Mouse (Mus musculus) embryonic facial prominence, embryonic 13.5 days (tissue): ENCODE measurements around the gene Tmem79. TPM values are rescaled to one million over a fixed set of nuclear protein-coding genes. Genes with fewer than 3 reads are reported as not detected.
A peak's percentile ranks its signal among the peaks of the same experiment; 100 is the strongest.

Experiments used
- ATAC-seq: fragments of 200-750 bp; cut with Nextera tagmentation; 2 replicates; pipeline ENCODE4 v1.8.0; 2017; ENCODE audit warnings: low read depth; ENCODE audit not compliant: insufficient number of reproducible peaks, insufficient read depth, low FRiP score, low TSS enrichment
- H3K27ac ChIP-seq: fragments of 300-500 bp; sonication (generic); 2 replicates; pipeline ENCODE4 v1.5.1; 2015; ENCODE audit warnings: moderate library complexity, mild to moderate bottlenecking, inconsistent platforms
- H3K27me3 ChIP-seq: fragments of 300-500 bp; sonication (generic); 2 replicates; pipeline ENCODE4 v1.6.1; 2015; ENCODE audit warnings: mild to moderate bottlenecking, inconsistent platforms
- H3K36me3 ChIP-seq: fragments of 300-500 bp; sonication (generic); 2 replicates; pipeline ENCODE4 v1.6.1; 2015; ENCODE audit warnings: mild to moderate bottlenecking, inconsistent platforms
- H3K4me1 ChIP-seq: fragments of 300-500 bp; sonication (generic); 2 replicates; pipeline ENCODE4 v1.6.1; 2015; ENCODE audit warnings: inconsistent platforms
- H3K4me2 ChIP-seq: fragments of 300-500 bp; sonication (generic); 2 replicates; pipeline ENCODE4 v1.6.1; 2015; ENCODE audit warnings: moderate library complexity, mild to moderate bottlenecking, inconsistent platforms
- H3K4me3 ChIP-seq: fragments of 300-500 bp; sonication (generic); 2 replicates; pipeline ENCODE4 v1.5.1; 2015; ENCODE audit warnings: mild to moderate bottlenecking, inconsistent platforms
- H3K9ac ChIP-seq: fragments of 300-500 bp; sonication (generic); 2 replicates; pipeline ENCODE4 v1.6.1; 2015; ENCODE audit warnings: mild to moderate bottlenecking, inconsistent platforms
- H3K9me3 ChIP-seq: fragments of 300-500 bp; sonication (generic); 2 replicates; pipeline ENCODE4 v1.6.1; 2016; ENCODE audit warnings: inconsistent platforms
- WGBS: fragments of 180-500 bp; shearing (Covaris S2); methylation state at CpG from one replicate; pipeline ENCODE4 v1.1.7; 2015; ENCODE audit warnings: mixed read lengths; 5-methylcytosine and 5-hydroxymethylcytosine counted together
- polyA plus RNA-seq: library from polyadenylated mRNA; unstranded; fragments of >200 nt; fragmentation: Nextera tagmentation; extraction: Ambion mirVana; gene quantifications from 2 replicates; pipeline ENCODE4 v1.2.1, GENCODE M21; 2015

Tmem79 gene
- polyA plus RNA-seq, 1 experiment from 2014 or later, result 10.4 TPM

DNA sequence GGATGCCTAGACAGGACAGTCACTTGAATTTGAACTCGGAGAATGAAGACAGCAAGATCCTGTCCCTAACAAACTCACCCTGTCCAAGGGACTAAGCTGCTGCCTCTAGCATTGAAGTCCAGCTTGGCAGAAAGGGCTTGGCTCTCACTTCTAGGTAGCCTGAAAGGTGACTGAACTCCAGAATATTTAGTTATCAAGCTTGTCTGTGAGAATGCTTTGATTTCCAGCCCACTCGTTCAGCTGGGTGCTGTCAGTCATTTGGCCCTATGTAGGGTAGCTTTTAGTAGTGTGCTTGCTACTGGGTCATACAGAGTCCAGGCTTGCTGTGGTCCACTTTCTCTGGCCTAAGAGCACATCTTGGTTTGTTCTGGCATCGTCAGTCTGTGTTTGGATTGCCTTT is 3.1 kb upstream of the Tmem79 start:
- no peak overlapping the region for H3K4me2 ChIP-seq
- no peaks in the 10 kb centered on the region for H3K9me3 ChIP-seq
- ATAC-seq, result no peak
- H3K36me3 ChIP-seq, result peaks cover 31% of the 10 kb centered on the region
- H3K4me3 ChIP-seq, result no peak overlapping the region
- 80% methylated on average over 3 of the region's 3 CpGs for WGBS
- H3K4me1 ChIP-seq, result peaks cover 26% of the 10 kb centered on the region
- no peak overlapping the region for H3K9ac ChIP-seq
- H3K27ac ChIP-seq, result no peak overlapping the region; the same call in 1 of the 2 replicates
- no peaks in the 10 kb centered on the region for H3K27me3 ChIP-seq

- no peaks in the 10 kb centered on the region for H3K9me3 ChIP-seq
- H3K9ac ChIP-seq, result no peak overlapping the region
- ATAC-seq, result no peak
- no peaks in the 10 kb centered on the region for H3K27me3 ChIP-seq
- H3K4me3 ChIP-seq, result no peak overlapping the region
- H3K4me2 ChIP-seq, result no peak overlapping the region
- WGBS, result 92% methylated on average over 7 of the region's 7 CpGs
- H3K27ac ChIP-seq, result no peak overlapping the region
- H3K36me3 ChIP-seq, result peaks cover 24% of the 10 kb centered on the region
- H3K4me1 ChIP-seq, result peaks cover 26% of the 10 kb centered on the region
Measured at GRCm38 (mm10) chr3:88338316-88338715, 2.4 kb upstream of the Tmem79 start.

- Histone ChIP-seq H3K9me3 (no peaks in the 10 kb centered on the region), H3K4me2 (peak overlapping the region; percentile 78), H3K27me3 (no peaks in the 10 kb centered on the region), H3K4me3 (0 out of 2 replicates have a peak overlapping the region, but pooled peaks have one; percentile 7), H3K9ac (peak overlapping the region; percentile 49), H3K27ac (peak overlapping the region; percentile 35; the same call in 1 of the 2 replicates), H3K36me3 (peaks cover 15% of the 10 kb centered on the region), H3K4me1 (peaks cover 26% of the 10 kb centered on the region)
- no peak for ATAC-seq
- 83% methylated on average over 11 of the region's 11 CpGs for WGBS
Measured at GRCm38 (mm10) chr3:88337367-88338020, 1.5 kb upstream of the Tmem79 start.

DNA sequence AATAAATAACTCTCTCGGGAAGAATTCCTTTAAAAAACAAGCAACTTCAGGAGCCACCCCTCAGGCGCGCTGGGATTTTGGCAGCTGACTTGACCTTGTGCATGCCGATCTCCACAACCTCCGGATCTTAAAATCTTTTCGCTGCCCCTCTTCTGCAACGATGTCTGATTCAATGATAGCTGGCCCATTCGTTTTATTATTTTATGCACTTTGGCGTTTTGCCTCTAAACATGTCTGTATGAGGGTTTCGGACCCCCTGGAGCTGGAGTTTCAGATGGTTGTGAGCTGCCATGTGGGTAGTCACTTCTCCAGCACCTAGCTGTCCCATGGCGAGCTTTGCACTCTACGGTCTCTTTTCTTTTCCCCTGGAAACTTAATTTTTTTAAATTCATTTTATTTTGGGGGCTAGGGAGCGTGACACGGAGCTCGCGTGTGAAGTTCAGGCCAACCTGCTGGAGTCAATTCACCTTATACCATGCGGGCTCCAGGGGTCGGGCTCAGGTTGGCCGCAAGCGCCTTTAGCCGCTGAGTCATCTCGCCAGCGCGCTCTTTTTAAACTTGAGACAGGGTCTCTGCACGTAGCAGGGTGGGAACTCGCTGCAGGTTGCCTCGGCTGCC is 403 bp downstream of the Tmem79 start:
- Histone ChIP-seq H3K27me3 (no peaks in the 10 kb centered on the region), H3K4me3 (peak overlapping the region; percentile 76), H3K36me3 (peaks cover under 1% of the 10 kb centered on the region; the same call in 1 of the 2 replicates), H3K9ac (peak overlapping the region; percentile 92), H3K9me3 (no peaks in the 10 kb centered on the region), H3K27ac (peak overlapping the region; percentile 96), H3K4me1 (peaks cover 26% of the 10 kb centered on the region), H3K4me2 (peak overlapping the region; percentile 78)
- ATAC-seq, result peak; percentile 40; the same call in 1 of the 2 replicates
- WGBS, result under 1% methylated on average over 27 of the region's 27 CpGs

DNA sequence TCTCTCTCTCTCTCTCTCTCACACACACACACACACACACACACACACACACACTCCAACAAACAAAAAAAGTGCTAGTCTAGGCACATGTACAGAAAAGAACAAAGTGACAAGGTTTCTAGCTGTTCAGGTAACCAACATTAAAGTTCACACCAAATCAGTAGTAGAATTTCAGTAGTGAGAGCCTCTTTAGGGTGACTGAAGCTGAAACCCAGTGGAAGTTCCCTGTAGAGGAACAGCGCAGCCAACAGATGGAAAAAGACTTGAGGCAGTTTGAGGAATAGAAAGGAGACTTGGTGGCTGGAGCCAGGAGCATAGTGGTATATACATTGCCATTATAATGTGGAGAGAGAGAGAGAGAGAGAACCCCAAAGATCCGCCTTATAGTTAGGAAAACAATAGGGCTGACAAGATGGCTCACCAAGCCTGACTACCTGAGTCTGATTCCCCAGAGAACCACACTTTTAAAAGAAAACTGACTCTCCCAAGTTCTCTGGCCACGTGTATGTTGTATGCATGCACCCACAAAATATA is 979 bp downstream of the Tmem79 start:
- Histone ChIP-seq H3K4me3 (peak overlapping the region; percentile 76), H3K4me2 (peak overlapping the region; percentile 78), H3K36me3 (no peaks in the 10 kb centered on the region), H3K4me1 (peaks cover 26% of the 10 kb centered on the region), H3K9me3 (no peaks in the 10 kb centered on the region), H3K27me3 (no peaks in the 10 kb centered on the region), H3K27ac (peak overlapping the region; percentile 96), H3K9ac (peak overlapping the region; percentile 92)
- ATAC-seq, result no peak
- WGBS, result 30% methylated on average over 3 of the region's 3 CpGs

GRCm38 (mm10) chr3:88334029-88334658 is 1.8 kb downstream of the Tmem79 start:
- WGBS, result 38% methylated on average over 12 of the region's 12 CpGs
- peak overlapping the region; percentile 24 for H3K4me3 ChIP-seq
- H3K27me3 ChIP-seq, result no peaks in the 10 kb centered on the region
- H3K27ac ChIP-seq, result peak overlapping the region; percentile 96; the same call in 1 of the 2 replicates
- peaks cover 26% of the 10 kb centered on the region for H3K4me1 ChIP-seq
- peak overlapping the region; percentile 78 for H3K4me2 ChIP-seq
- no peaks in the 10 kb centered on the region for H3K9me3 ChIP-seq
- H3K36me3 ChIP-seq, result peaks cover 8% of the 10 kb centered on the region
- peak overlapping the region; percentile 92; the same call in 1 of the 2 replicates for H3K9ac ChIP-seq
- ATAC-seq, result no peak

DNA sequence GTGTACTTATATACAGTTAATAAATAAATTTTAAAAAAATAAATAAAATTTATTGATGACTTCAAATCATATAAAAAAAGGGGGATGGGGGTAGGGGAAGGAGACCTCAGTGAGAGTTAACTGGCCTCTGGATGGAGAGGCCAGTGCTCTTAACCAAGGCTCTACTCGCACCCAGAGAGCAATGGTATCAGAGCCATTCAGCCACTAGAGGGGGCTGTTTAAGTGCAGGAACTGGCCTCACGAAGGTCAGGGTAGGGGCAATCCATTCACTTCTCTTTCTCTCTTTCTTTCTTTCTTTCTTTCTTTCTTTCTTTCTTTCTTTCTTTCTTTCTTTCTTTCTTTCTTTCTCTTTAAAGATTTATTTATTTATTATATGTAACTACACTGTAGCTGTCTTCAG is 4.7 kb downstream of the Tmem79 start:
- peaks cover 34% of the 10 kb centered on the region for H3K36me3 ChIP-seq
- H3K9me3 ChIP-seq, result no peaks in the 10 kb centered on the region
- H3K4me3 ChIP-seq, result no peak overlapping the region
- peaks cover 19% of the 10 kb centered on the region for H3K4me1 ChIP-seq
- 25% methylated on average over 2 of the region's 2 CpGs for WGBS
- no peak overlapping the region for H3K27ac ChIP-seq
- no peak overlapping the region for H3K9ac ChIP-seq
- H3K27me3 ChIP-seq, result no peaks in the 10 kb centered on the region
- H3K4me2 ChIP-seq, result no peak overlapping the region
- ATAC-seq, result no peak

DNA sequence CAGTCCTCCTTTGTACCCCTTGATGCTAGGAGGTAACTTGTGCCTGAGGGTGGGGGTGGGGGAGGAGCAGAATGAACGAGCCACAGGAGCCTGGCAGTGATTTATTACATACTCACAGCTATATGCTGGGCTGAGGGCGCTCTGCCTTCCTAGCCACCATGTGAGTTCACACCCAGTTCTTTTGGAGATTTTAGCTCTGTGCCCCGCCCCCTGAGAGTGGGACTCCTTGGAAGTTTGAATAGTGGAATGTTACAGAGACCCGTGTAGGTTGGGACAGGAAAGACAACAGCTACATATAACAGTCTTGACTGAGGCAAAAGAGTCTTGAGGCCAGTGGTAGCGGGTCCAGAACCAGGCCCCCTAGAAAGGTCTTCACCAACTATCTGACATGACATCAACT is 7.0 kb downstream of the Tmem79 start:
- Histone ChIP-seq H3K9ac (no peak overlapping the region), H3K27ac (no peak overlapping the region), H3K4me1 (peaks cover 15% of the 10 kb centered on the region), H3K4me3 (no peak overlapping the region), H3K36me3 (peaks cover 35% of the 10 kb centered on the region), H3K9me3 (no peaks in the 10 kb centered on the region), H3K4me2 (no peak overlapping the region), H3K27me3 (no peaks in the 10 kb centered on the region)
- 78% methylated on average over 5 of the region's 5 CpGs for WGBS
- no peak for ATAC-seq

DNA sequence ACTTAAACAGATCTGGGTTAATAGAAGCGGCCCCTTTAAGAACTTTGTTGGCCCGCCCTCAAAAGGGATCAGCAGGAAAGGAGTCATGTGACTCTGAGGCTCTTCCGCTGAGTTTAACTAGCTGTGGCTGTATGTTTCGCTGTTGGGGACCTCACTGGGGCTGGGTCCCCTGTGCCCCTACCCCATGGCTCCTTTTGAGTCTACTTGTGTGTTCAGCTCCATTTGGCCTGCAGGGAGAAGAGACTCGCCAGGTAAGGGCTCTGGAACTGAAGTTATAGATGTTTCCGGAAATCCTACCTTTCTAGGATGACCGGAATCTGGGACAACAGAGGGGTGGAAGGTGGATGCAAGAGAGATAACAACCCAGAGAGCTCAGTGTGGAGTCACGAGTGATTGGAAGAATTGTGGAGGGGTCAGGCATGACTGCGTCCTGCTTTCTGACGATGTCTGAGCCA is 11.0 kb downstream of the Tmem79 start, which contains the start of gene Glmp:
Gene Glmp (plus strand): TSS at position 73 of the 455 bp plus-strand sequence.
- WGBS, result under 1% methylated on average over 10 of the region's 10 CpGs
- ATAC-seq, result no peak
- 0 out of 2 replicates have a peak within 1 kb of the TSS, but pooled peaks have one; percentile 13 for H3K27ac ChIP-seq

DNA sequence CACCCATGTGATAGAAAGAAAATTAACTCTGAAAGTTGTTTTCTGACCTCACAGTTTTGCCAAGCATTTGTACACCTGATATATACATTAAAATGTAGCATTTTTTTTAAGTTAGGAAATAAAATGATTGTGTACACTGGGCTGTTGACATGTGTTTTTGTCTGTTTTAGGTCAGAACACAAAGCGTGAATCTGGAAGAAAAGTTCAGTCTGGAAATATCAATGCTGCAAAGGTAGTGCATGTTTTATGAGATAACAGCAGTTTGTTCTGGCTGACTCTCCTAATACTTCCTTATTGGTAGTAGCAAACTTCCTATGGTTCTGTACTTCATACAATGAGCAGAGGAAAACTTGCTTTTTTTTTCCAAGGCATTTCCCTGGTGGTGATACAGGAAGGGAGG is 36.8 kb downstream of the Tmem79 start:
- WGBS, result 95% methylated on average over 1 of the region's 1 CpGs
- Histone ChIP-seq H3K27ac (no peak overlapping the region), H3K9me3 (no peaks in the 10 kb centered on the region), H3K27me3 (no peaks in the 10 kb centered on the region), H3K4me1 (peaks cover 15% of the 10 kb centered on the region), H3K9ac (no peak overlapping the region), H3K36me3 (peaks cover 49% of the 10 kb centered on the region), H3K4me2 (0 out of 2 replicates have a peak overlapping the region, but pooled peaks have one; percentile 89), H3K4me3 (no peak overlapping the region)
- ATAC-seq, result no peak

More for the DNA sequence above, 11.0 kb downstream of the Tmem79 start, which contains the start of gene Glmp:
- H3K4me1 ChIP-seq, result peaks cover 15% of the 10 kb centered on the region
- H3K9ac ChIP-seq, result peak within 1 kb of the TSS; percentile 79
- H3K27me3 ChIP-seq, result no peaks in the 10 kb centered on the region
- peak within 1 kb of the TSS; percentile 79 for H3K4me2 ChIP-seq
- H3K9me3 ChIP-seq, result no peaks in the 10 kb centered on the region
- peak within 1 kb of the TSS; percentile 62 for H3K4me3 ChIP-seq
- H3K36me3 ChIP-seq, result peaks cover 70% of the 10 kb centered on the region

GRCm38 (mm10) chr3:88297321-88297851 is 38.6 kb downstream of the Tmem79 start:
- Histone ChIP-seq H3K4me2 (peak overlapping the region; percentile 89), H3K27ac (peak overlapping the region; percentile 95), H3K9me3 (no peaks in the 10 kb centered on the region), H3K36me3 (peaks cover 33% of the 10 kb centered on the region), H3K4me3 (peak overlapping the region; percentile 75), H3K27me3 (no peaks in the 10 kb centered on the region), H3K4me1 (peaks cover 15% of the 10 kb centered on the region), H3K9ac (peak overlapping the region; percentile 92)
- no peak for ATAC-seq
- under 1% methylated on average over 30 of the region's 30 CpGs for WGBS
